Mouse (Mus musculus) retina, postnatal 1 day (tissue): ENCODE data around the gene Hmcn1.

ENCODE experiments used
- DNase-seq: peaks from one replicate; pipeline ENCODE4 v3.0.0-alpha.2; 2012

The Hmcn1 gene

GRCm38 (mm10) chr1:150873231-150873630 is 120.0 kb downstream of the Hmcn1 start:
- no peak for DNase-seq

GRCm38 (mm10) chr1:150872105-150872504 is 121.1 kb downstream of the Hmcn1 start:
- no peak for DNase-seq

- no peak for DNase-seq
These were observed 124.0 kb downstream of the Hmcn1 start for GRCm38 (mm10) chr1:150869189-150869588.

GRCm38 (mm10) chr1:150866615-150867014 is 126.6 kb downstream of the Hmcn1 start:
- DNase-seq, result no peak

- no peak for DNase-seq
These were observed 135.5 kb downstream of the Hmcn1 start for GRCm38 (mm10) chr1:150857779-150858178.

GRCm38 (mm10) chr1:150833448-150833847 is 159.8 kb downstream of the Hmcn1 start:
- DNase-seq, result no peak

GRCm38 (mm10) chr1:150829851-150830250 is 163.4 kb downstream of the Hmcn1 start:
- no peak for DNase-seq

- no peak for DNase-seq
These were observed 166.1 kb downstream of the Hmcn1 start for GRCm38 (mm10) chr1:150827169-150827568.

- DNase-seq, result no peak
These were observed 168.8 kb downstream of the Hmcn1 start for GRCm38 (mm10) chr1:150824334-150825005.

- DNase-seq, result no peak
These were observed 177.0 kb downstream of the Hmcn1 start for GRCm38 (mm10) chr1:150816035-150816807.

- no peak for DNase-seq
These were observed 178.3 kb downstream of the Hmcn1 start for GRCm38 (mm10) chr1:150814917-150815316.

GRCm38 (mm10) chr1:150813381-150813780 is 179.9 kb downstream of the Hmcn1 start:
- no peak for DNase-seq

GRCm38 (mm10) chr1:150806864-150807263 is 186.4 kb downstream of the Hmcn1 start:
- DNase-seq, result no peak

- no peak for DNase-seq
These were observed 187.8 kb downstream of the Hmcn1 start for GRCm38 (mm10) chr1:150805466-150805865.

GRCm38 (mm10) chr1:150804235-150805099 is 188.8 kb downstream of the Hmcn1 start:
- DNase-seq, result peak; percentile 70

GRCm38 (mm10) chr1:150802642-150803041 is 190.6 kb downstream of the Hmcn1 start:
- peak; percentile 25 for DNase-seq

- no peak for DNase-seq
These were observed 192.5 kb downstream of the Hmcn1 start for GRCm38 (mm10) chr1:150800611-150801263.

GRCm38 (mm10) chr1:150798651-150799050 is 194.6 kb downstream of the Hmcn1 start:
- DNase-seq, result no peak

GRCm38 (mm10) chr1:150786746-150787145 is 206.5 kb downstream of the Hmcn1 start:
- DNase-seq, result no peak

- no peak for DNase-seq
These were observed 210.0 kb downstream of the Hmcn1 start for GRCm38 (mm10) chr1:150783070-150783842.

GRCm38 (mm10) chr1:150779902-150780301 is 213.3 kb downstream of the Hmcn1 start:
- no peak for DNase-seq

- no peak for DNase-seq
These were observed 216.5 kb downstream of the Hmcn1 start for GRCm38 (mm10) chr1:150776741-150777140.
